Mouse (Mus musculus) kidney, adult 2 months (tissue): ENCODE measurements around the gene Fxyd7. TPM values are rescaled to one million over a fixed set of nuclear protein-coding genes. Genes with fewer than 3 reads are reported as not detected.

Experiments
- DNase-seq: peaks from one replicate; pipeline ENCODE4 v3.0.0; 2021
- H3K27ac ChIP-seq: fragments of 200-500 bp; 2 replicates; pipeline ENCODE4 v1.5.1; 2012; ENCODE audit warnings: low read depth, low read length, control low read depth, inconsistent platforms; ENCODE audit not compliant: insufficient read depth
- H3K27me3 ChIP-seq: fragments of 200-500 bp; replicated peaks from 2 replicates; pipeline ENCODE4 v1.6.1; 2012; ENCODE audit warnings: mild to moderate bottlenecking, moderate library complexity, low read length, inconsistent platforms; ENCODE audit not compliant: control insufficient read depth, insufficient read depth
- H3K36me3 ChIP-seq: fragments of 200-500 bp; 2 replicates; pipeline ENCODE4 v1.6.1; 2012; ENCODE audit warnings: mild to moderate bottlenecking, moderate library complexity, low read length, inconsistent platforms; ENCODE audit not compliant: control insufficient read depth, insufficient read depth
- H3K4me1 ChIP-seq: fragments of 200-500 bp; 2 replicates; pipeline ENCODE4 v1.6.1; 2011; ENCODE audit warnings: low read length; ENCODE audit not compliant: control insufficient read depth, insufficient read depth
- H3K4me3 ChIP-seq: fragments of 200-500 bp; 2 replicates; pipeline ENCODE4 v1.5.1; 2011; ENCODE audit warnings: mild to moderate bottlenecking, low read depth, low read length, control low read depth; ENCODE audit not compliant: insufficient read depth
- CTCF ChIP-seq: fragments of 200-500 bp; conservative IDR thresholded peaks from 2 replicates; pipeline ENCODE4 v1.5.1; 2011; ENCODE audit warnings: low read depth, mild to moderate bottlenecking, control low read depth, low read length, moderate library complexity, mixed read lengths; ENCODE audit not compliant: insufficient read depth, insufficient read length
- POLR2A ChIP-seq: fragments of 200-500 bp; IDR thresholded peaks from one replicate; pipeline ENCODE4 v1.6.1; 2011; ENCODE audit warnings: low read depth, low read length, control low read depth
- WGBS: fragments of 180-500 bp; shearing (Covaris S2); methylation state at CpG from one replicate; pipeline ENCODE4 v1.1.7; 2018; 5-methylcytosine and 5-hydroxymethylcytosine counted together
- polyA plus RNA-seq: library from polyadenylated mRNA; depleted of rRNA; stranded (reverse); fragments of >200 nt; gene quantifications from 2 replicates; pipeline ENCODE4 v1.2.3, GENCODE M21; 2012

The Fxyd7 gene
- polyA plus RNA-seq, 1 experiment, result 2.2 TPM

DNA sequence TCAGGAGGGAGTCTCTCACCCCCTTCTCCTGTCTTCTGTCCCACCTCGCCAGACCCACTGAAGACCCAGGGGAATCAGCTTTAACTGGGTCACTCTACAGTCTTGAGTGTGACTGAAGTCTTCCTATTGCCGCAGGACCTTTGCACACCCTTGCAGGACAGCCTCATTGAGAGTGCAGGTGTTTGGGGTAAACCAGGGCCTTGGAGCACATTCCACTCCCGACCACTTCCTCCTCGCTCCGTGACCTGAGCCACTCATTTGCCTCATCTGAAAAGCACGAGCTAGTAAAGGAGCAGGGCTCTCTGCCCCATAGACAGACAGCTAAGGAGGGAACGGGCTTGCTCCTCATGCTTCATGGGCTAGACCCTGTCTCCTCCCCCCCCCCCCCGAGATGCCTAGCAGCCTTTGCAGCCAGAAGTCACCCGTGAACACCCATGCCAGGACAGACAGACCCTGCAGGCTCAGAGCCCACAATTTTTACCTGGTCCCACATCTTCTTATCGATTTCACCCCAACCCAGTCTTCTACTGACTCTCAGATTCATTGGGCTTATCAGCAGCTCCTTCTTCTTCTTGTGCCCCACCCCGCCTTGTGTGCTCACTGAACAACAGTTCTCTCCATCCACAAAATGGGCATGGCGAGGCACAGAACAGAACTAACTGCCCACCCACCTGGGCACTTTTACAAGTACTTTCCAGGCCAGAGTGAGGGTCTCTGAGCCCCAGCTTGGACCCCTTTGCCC, 10.8 kb downstream of the Fxyd7 start:
- H3K27me3 ChIP-seq, result no peaks in the 10 kb centered on the region
- H3K4me3 ChIP-seq, result no peak overlapping the region
- no peaks in the 10 kb centered on the region for H3K4me1 ChIP-seq
- TF ChIP-seq CTCF (no peak), POLR2A (no peak)
- H3K27ac ChIP-seq, result no peak overlapping the region
- no peaks in the 10 kb centered on the region for H3K36me3 ChIP-seq
- no peak for DNase-seq
- WGBS, result 73% methylated on average over 12 of the region's 12 CpGs

DNA sequence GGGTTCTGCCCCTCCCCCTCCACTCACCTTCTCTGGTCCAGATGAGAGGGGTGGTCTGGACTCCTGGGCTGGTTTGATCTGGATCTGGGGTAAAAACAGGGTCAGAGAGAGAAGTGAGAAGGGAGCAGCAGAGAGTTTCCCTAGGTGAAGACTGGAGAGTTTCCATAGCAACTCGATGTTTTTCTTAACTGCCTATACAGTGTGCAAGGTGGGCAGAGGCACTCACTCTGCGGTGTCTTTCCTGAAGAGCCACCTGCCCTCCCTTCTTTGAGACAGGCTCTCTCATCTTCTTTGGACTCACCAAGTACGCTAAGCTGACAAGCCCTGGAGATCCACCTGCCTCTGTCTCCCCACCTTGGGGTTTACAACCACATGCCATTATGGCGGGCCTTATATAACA, 12.3 kb downstream of the Fxyd7 start:
- Histone ChIP-seq H3K27ac (no peak overlapping the region), H3K4me1 (no peaks in the 10 kb centered on the region), H3K4me3 (no peak overlapping the region), H3K27me3 (no peaks in the 10 kb centered on the region), H3K36me3 (no peaks in the 10 kb centered on the region)
- WGBS, result 88% methylated on average over 4 of the region's 4 CpGs
- no peak for DNase-seq
- TF ChIP-seq CTCF, result no peak
- TF ChIP-seq POLR2A, result no peak

DNA sequence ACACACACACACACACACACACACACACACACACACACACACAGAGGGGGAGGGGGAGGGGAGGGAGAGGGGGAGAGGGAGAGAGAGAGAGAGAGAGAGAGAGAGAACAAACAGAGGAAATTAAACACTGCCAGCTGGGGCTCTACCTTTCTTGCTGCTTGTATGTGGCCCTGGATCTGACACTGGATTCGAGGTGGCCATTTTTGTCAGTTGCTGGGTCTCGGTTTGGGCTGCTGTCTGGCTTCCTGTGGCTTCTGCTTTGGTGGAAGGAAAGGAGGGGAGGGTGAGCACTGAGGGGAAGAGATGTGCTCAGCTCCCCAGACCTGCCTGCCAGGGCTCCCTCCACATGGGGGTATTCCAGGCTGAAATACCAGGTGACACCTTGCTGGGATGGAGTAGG, 13.6 kb downstream of the Fxyd7 start:
- WGBS, result 60% methylated on average over 2 of the region's 2 CpGs
- no peak for DNase-seq
- H3K36me3 ChIP-seq, result no peaks in the 10 kb centered on the region
- H3K27me3 ChIP-seq, result no peaks in the 10 kb centered on the region
- no peak for TF ChIP-seq CTCF
- TF ChIP-seq POLR2A, result no peak
- no peaks in the 10 kb centered on the region for H3K4me1 ChIP-seq
- H3K27ac ChIP-seq, result no peak overlapping the region
- no peak overlapping the region for H3K4me3 ChIP-seq

DNA sequence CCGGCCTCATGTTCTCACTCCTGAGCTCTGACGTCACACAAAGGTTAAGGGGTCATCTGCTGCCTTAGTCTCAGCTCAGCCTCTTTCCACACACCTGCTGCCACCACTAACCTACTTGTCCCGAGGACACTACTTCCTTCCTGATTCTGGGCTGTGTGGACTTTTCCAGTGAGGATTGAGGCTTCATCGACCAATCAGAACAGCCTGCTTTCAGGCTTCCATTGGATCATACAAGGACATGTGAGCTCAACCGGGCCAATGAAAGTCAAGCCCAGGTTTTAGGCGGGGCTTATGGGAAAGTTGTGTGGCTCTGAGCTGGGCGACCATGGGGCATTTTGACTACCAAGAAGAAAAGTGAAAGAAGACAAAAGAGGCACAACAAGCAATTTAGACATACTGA, 14.3 kb downstream of the Fxyd7 start:
- no peaks in the 10 kb centered on the region for H3K4me1 ChIP-seq
- no peak overlapping the region for H3K27ac ChIP-seq
- no peak overlapping the region for H3K4me3 ChIP-seq
- TF ChIP-seq CTCF (no peak), POLR2A (no peak)
- no peaks in the 10 kb centered on the region for H3K27me3 ChIP-seq
- H3K36me3 ChIP-seq, result no peaks in the 10 kb centered on the region
- 82% methylated on average over 7 of the region's 7 CpGs for WGBS
- DNase-seq, result no peak

DNA sequence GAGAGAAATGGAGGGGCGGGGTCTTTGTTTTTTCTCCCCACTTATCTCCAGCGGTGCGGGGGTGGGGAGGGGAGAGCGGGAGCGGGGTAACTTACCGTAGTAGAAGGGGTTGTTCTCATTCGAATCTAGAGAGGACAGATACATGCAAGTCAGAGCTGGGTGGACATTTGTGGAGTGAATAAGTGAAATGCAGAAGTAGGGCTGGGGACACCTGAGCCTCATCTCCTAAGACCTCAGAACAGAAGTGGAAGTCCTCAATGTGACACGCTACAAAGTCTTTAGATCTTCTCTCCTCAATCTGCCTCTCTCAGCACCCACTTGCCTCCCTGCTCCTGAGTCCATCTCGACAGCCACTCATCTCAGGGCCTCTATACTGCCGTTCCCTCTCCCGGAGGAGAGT, 16.0 kb downstream of the Fxyd7 start:
- no peaks in the 10 kb centered on the region for H3K4me1 ChIP-seq
- H3K36me3 ChIP-seq, result no peaks in the 10 kb centered on the region
- WGBS, result 86% methylated on average over 11 of the region's 11 CpGs
- H3K4me3 ChIP-seq, result no peak overlapping the region
- no peak overlapping the region for H3K27ac ChIP-seq
- DNase-seq, result no peak
- TF ChIP-seq POLR2A (no peak), CTCF (no peak)
- no peaks in the 10 kb centered on the region for H3K27me3 ChIP-seq

DNA sequence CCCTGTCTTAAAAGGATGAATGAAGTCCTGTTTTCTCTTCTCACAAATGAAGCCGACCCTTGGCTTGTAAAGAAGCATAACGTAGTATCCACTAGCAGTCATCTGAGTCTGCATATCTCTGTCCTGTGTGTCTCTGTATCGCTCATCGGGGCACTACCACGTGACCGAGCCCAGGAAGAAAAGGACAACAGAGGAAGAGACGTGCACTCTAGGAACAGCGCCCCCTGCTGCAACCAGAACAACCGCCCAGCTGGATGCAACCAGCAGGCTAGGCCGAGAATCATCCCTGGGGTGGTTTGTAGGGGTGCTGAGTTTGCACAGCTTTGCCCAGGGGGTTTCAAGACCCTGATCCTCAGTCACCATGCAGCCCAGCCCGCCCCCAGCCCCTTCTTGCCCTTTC, 16.5 kb downstream of the Fxyd7 start:
- TF ChIP-seq POLR2A (no peak), CTCF (peak; percentile 38; the same call in 1 of the 2 replicates)
- Histone ChIP-seq H3K27me3 (no peaks in the 10 kb centered on the region), H3K36me3 (no peaks in the 10 kb centered on the region), H3K4me1 (no peaks in the 10 kb centered on the region), H3K27ac (no peak overlapping the region), H3K4me3 (no peak overlapping the region)
- DNase-seq, result no peak
- 73% methylated on average over 11 of the region's 11 CpGs for WGBS

DNA sequence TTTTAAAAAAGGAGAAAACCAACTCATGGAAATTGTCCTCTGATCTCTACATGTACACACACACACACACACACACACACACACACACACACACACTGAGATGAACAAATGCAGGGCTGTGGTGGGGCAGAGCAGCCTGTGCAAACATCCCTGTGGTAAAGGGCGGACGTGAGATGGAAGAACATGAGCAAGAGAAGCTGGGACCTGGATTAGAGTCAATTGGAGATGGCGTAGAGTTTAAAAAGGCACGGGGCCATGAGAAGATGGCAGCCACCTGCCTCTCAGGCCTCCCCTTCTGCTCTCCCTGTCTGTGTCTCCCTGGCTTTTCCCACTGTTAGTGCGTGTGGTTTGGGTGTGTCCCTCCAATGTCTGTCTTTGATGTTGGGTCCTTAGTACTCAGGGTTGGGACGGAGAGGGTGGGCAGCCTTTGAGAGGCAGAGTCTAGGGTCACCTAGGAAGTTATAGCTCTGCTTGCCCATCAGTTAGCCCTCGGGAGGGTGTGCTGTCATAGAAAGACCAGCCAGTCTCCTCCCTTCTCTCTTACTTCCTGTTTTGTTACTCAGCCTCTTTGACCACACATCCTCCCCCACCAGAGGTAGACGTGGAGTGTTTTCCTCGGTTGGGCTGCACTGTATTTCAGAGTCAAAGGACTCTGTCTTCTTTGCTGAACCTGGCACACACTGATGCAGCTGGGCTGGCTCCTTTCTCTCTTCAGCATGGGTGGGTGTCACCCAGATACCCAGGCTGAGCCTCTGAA, 17.7 kb downstream of the Fxyd7 start:
- no peak for TF ChIP-seq CTCF
- TF ChIP-seq POLR2A, result no peak
- Histone ChIP-seq H3K4me3 (no peak overlapping the region), H3K36me3 (no peaks in the 10 kb centered on the region), H3K27ac (no peak overlapping the region), H3K27me3 (no peaks in the 10 kb centered on the region), H3K4me1 (no peaks in the 10 kb centered on the region)
- WGBS, result 46% methylated on average over 9 of the region's 9 CpGs
- no peak for DNase-seq

DNA sequence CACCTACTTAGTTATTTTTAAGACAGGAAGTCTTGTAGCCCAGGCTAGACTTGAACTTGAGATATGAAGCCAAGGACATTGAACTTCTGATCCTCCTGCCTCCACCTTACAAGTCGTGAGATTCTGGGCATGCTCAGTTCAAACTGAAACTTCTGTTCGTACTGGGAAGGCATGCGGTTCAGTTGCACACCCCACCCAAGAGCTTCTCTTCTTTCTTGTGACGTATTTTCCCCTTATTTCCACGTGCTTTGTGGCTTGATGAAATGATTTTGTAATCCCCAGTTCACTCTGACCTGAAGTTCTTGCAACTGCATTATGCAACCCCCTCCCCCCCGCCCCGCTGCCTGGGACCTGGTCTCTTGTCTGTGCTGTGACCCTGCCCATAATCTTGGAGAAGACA, 19.5 kb downstream of the Fxyd7 start:
- Histone ChIP-seq H3K27ac (no peak overlapping the region), H3K4me3 (no peak overlapping the region), H3K36me3 (no peaks in the 10 kb centered on the region), H3K27me3 (no peaks in the 10 kb centered on the region), H3K4me1 (no peaks in the 10 kb centered on the region)
- 84% methylated on average over 7 of the region's 7 CpGs for WGBS
- no peak for TF ChIP-seq CTCF
- TF ChIP-seq POLR2A, result no peak
- no peak for DNase-seq
